Mouse (Mus musculus): ENCODE results near the gene Wnt9a.

The Wnt9a gene

GRCm38 (mm10) chr11:59302700-59303569, 3.8 kb upstream of the Wnt9a start:
- in situ Hi-C loops (cut with MseI, MboI): loop anchor here (5.0 kb wide), 1 partner anchor 174 kb away; no protein-coding TSS in a partner anchor

DNA sequence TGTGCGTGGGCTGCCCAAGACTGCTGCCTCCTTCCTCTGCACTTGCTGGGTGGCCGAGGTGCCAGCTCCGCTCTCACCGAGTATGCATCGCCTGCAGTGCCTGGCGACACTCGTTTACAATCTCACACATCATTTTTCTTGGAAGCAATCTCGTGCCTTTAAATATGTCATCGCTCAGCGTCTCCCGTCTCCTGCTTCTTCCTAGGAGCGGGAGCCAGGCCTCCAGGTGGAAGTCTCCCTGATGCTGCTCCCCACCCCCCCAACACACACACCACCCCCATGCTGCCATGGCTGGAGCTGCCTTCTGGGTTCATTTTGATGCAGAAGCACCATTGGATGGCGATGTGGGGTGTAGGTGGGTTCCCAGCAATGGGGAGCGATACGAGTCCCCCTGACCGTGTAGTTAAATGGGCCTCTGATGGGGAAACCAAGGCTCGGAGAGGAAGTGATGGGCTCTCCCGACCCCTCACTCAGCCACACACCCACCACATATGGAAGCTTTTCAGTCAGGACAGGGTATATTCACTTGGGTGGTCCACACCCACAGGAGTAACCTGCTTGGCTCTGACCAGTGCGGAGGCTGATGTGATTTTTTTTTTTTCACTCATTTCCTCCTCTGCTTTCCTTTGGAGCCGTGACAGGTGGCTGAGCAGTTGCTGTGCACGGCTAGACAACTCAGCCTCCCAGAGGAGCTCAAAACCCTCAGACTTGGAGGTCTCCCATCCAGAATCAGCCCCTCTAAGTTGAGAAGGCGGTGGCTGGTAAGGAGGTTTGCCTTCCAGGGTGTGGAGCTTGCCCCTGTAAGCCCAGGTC, 1.5 kb upstream of the Wnt9a start:
- in situ Hi-C loops (cut with MseI, MboI): no loop called here

DNA sequence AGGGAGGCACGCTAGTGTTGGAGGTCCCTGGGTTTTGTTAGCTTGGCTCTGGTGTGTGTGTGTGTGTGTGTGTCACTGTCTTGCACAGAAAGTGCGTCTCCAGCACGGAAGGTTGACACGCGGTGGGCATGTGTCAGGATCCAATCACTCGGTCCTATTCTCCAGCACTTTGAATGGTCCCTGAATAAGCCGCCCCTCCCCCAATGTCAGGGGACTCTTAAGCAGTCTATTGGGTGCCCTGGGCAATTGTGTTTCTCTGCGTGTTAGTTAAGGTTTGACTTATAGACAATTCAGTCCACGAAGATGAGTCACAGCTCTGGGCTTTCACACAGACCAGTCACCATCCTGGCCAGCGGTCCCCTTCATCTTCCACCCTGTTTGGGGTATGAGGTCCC, 910 bp upstream of the Wnt9a start:
- in situ Hi-C loops (cut with MseI, MboI): no loop called here

DNA sequence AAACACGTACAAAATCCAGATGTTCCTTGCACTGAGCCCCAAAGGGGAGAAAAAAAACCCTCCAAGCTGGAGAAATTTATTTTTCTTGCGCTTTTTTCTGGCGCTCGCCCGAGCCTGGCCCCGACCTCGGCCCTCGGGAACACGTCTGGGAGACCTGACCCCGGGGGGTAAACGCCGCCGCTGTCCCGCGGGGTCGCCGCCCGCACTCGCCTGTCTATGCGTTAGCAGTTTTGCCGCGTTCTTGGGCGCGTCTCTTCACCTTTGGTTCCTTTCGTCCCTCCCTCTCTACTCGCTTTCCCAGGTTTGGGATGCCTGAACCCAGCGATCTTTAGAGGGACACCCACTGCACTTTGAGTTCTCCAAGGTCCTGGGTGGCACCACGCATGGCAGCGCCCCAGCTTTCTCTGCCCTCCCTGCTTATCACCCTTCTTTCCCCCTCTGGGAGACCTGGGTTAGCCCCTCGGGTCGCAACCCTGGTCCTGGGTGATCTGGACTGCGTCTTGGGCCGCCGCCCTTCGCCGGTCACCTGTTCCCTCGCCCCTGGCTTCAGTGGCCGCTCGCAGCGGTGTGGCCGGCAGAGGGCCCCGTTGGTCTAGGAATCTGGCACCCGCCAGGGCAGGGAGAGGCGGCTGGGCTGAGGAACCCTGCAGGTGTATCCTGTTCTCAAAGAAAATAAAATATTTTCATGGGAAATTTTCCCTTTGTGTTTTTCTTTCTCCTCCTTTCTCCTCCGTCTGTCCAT, 865 bp downstream of the Wnt9a start:
- in situ Hi-C loops (cut with MseI, MboI): no loop called here

DNA sequence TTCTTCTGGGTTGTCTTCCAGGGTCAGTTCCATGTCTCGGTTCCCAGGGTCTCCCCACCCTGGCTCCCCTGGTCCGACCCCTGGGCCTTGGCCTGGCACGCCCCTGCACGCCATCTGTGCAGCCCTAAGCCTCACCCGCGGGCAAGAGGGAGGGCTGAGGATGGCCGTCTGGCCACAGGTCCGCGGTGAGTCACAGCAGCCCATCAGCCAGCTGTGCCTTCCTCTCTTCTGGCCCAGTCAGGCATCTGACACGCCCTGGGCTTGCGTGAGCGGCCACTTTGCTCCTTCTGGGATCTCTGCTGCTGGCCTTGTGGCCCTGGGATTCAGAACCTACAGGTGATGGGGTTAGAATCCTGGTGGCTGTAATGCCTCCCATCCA, 1.4 kb downstream of the Wnt9a start:
- in situ Hi-C loops (cut with MseI, MboI): no loop called here

- in situ Hi-C loops (cut with MseI, MboI): no loop called here
These were observed 1.9 kb downstream of the Wnt9a start for GRCm38 (mm10) chr11:59308625-59309024.

DNA sequence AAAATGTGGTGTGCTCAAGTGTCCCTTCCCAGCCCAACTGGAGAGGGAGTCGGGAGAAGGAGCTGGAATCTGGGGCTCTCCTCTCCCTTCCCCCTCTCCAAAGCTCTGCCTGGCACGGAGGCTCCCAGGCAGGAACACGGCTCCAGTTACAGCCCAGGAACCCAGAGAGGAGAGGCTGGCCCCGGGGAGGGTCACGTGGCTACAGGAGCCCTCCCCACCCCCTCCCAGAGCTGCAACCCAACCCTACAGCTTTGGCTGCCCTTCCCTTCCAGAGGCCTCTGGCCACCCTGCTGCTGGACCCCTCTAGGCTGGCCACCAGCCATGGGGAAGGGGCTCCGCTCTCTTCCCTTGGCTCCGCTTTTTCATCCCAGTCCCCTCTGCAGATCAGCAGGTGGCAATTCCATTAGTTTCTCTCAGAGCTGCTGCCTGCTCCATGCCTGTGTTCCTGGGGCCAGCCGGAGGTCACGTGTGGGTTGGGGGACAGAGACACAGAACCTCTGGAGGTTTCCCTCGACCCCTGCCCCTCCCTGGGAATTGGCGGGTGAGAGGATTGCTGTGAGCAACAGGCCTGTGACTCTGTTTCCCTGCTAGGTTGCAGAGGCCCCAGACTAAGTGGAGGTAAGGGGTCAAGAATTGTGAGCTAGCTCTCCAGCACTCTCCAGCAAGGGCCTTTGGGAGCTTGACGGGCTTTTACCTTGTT, 2.5 kb downstream of the Wnt9a start:
- in situ Hi-C loops (cut with MseI, MboI): no loop called here

DNA sequence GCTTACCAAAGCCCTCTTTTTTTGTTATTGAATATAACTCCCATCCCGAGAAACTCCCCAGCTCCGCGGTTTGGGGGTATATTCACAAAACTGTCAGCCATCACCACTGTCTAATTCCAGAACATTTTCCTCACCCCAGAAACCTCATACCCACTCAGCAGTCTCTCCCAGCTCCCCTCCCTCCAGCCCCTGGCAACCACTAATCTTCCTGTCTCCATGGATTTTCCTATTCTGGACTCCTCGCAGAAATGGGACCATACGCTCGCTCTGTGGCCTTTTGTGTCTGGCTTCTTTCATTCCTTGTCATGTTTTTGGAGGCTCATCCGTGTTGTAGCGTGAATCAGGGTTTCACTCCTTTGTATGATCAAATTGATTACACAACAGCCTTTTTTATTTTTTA, 3.2 kb downstream of the Wnt9a start:
- in situ Hi-C loops (cut with MseI, MboI): no loop called here

- in situ Hi-C loops (cut with MseI, MboI): no loop called here
These were observed 5.3 kb downstream of the Wnt9a start for GRCm38 (mm10) chr11:59312060-59312459.

GRCm38 (mm10) chr11:59312501-59312900, 5.8 kb downstream of the Wnt9a start:
- in situ Hi-C loops (cut with MseI, MboI): no loop called here

DNA sequence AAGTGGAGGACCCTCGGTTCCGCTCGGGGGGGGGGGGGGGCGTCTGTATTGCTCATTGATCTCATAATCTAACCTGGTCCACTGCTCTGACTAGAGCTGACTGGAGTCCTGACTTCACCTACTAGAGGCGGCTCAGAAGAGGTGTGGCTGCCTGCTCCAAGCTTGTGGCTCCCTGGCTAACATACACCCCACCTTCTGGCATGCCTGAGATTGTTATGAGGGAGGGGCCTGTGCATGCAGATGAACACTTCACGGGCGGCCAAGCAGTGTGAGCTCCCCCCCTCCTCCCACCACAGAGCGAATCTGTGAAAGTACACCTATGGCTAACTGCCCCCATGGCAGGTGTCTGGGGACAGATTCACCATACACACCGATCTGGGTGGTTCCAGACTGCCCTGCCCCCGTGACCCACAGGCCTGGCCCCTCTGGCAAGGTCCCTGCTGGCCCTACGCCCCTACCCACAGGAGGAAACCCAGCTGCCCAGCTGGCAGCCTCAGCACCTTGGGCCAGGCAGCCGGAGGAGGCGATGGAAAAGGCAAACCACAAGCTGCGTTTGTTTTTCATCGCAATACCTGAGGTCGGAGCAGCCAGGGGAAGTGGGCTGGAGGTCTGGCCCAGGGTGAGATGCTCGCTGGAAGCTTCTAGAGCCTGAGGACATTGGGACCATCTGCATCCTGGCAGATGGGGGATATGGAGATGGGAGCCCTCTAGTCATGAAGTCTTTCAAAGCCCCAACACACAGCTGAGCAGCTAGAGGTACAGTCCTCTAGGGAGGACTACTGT, 6.5 kb downstream of the Wnt9a start:
- in situ Hi-C loops (cut with MseI, MboI): no loop called here

- in situ Hi-C loops (cut with MseI, MboI): no loop called here
These were observed 7.2 kb downstream of the Wnt9a start for GRCm38 (mm10) chr11:59313944-59314343.

GRCm38 (mm10) chr11:59316517-59316916, 9.8 kb downstream of the Wnt9a start:
- in situ Hi-C loops (cut with MseI, MboI): no loop called here

GRCm38 (mm10) chr11:59322988-59323387, 16.3 kb downstream of the Wnt9a start:
- in situ Hi-C loops (cut with MseI, MboI): no loop called here

- in situ Hi-C loops (cut with MseI, MboI): no loop called here
These were observed 18.0 kb downstream of the Wnt9a start for GRCm38 (mm10) chr11:59324777-59325176.

- in situ Hi-C loops (cut with MseI, MboI): no loop called here
These were observed 20.9 kb downstream of the Wnt9a start for GRCm38 (mm10) chr11:59327625-59328024.

DNA sequence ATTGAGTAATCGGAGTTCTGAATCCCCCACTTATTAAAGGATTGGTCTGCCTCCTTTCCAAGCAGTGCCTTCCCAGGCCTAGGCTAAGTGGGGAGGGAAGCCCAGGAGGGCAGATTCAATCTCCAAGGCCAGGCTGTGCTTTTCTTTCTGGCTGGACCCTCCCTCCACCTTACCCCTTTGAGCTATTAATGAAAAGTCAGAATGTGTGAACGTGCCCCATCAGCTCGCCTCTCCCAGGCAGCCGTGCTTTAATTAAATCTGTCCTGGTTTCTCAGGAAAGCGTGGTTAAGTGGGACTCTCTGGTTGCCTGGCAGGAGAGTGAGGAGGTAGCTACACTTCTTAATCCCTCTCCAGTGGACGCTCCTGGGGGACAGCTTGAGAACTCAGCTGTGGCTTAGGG, 22.9 kb downstream of the Wnt9a start:
- in situ Hi-C loops (cut with MseI, MboI): no loop called here

DNA sequence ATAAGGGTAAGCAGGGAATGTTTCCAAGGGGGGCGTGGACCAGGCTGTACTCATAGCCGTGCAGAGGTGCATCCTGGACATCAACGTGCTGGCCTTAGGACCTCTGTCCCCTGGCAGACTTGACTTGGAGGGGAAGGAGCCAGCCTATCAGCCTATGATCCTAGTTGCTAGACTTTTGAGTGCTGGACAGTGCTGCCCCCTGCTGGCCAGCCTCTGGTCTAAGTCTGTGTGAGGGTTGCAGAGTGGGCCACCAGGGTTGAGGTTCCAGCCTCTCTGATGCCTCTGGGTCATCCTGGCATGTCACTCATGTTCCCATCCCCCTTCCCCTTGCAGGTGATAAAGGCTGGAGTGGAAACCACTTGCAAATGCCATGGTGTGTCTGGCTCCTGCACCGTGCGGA, 23.8 kb downstream of the Wnt9a start:
- in situ Hi-C loops (cut with MseI, MboI): no loop called here

GRCm38 (mm10) chr11:59331167-59331869, 24.6 kb downstream of the Wnt9a start:
- in situ Hi-C loops (cut with MseI, MboI): no loop called here

- in situ Hi-C loops (cut with MseI, MboI): no loop called here
These were observed 26.2 kb downstream of the Wnt9a start for GRCm38 (mm10) chr11:59332938-59333337.
